Mouse (Mus musculus) megakaryocyte, embryonic 14.5 days (primary cell): ENCODE results near the gene Ctnna3.

ENCODE experiments used
- FLI1 ChIP-seq: IDR thresholded peaks from 2 replicates; pipeline ENCODE4 v1.6.1; 2012; ENCODE audit warnings: low read length, inconsistent platforms, mixed read lengths
- GATA1 ChIP-seq: IDR thresholded peaks from 3 replicates; pipeline ENCODE4 v1.6.1; 2012; ENCODE audit warnings: mixed read lengths, low read length, inconsistent platforms, borderline replicate concordance

- no peak for TF ChIP-seq GATA1
- TF ChIP-seq FLI1 = no peak
Measured at GRCm38 (mm10) chr10:63972300-63972699, 542.4 kb downstream of the Ctnna3 start.
